Mouse (Mus musculus): ENCODE measurements around the gene Olfr490.

- TF ChIP-seq CTCF (conservative IDR thresholded peaks at IDR 0.05; ENCODE audit: insufficient read depth, insufficient read length, low read depth, low read length) (no peak), POLR2A (IDR thresholded peaks at IDR 0.05; ENCODE audit: low read depth, low read length) (no peak)
Observed at GRCm38 (mm10) chr7:108323574-108323973, 34.8 kb upstream of the Olfr490 start, which contains the start of gene Olfr492.
